Mouse (Mus musculus) midbrain, embryonic 10.5 days (tissue): ENCODE measurements around the gene Tmem120a. TPM values are rescaled to one million over a fixed set of nuclear protein-coding genes. Genes with fewer than 3 reads are reported as not detected.

Source experiments
- DNase-seq: peaks from one replicate; pipeline ENCODE4 v3.0.0-alpha.2; 2017; ENCODE audit warnings: low spot score
- H3K27ac ChIP-seq: fragments of 300-500 bp; sonication (generic); replicated peaks from 2 replicates; pipeline ENCODE4 v1.5.1; 2016; ENCODE audit warnings: mild to moderate bottlenecking
- H3K27me3 ChIP-seq: fragments of 300-500 bp; sonication (generic); 2 replicates; pipeline ENCODE4 v1.6.1; 2016; ENCODE audit warnings: low read depth, mild to moderate bottlenecking; ENCODE audit not compliant: poor library complexity, severe bottlenecking
- H3K36me3 ChIP-seq: fragments of 300-500 bp; sonication (generic); 2 replicates; pipeline ENCODE4 v1.6.1; 2016; ENCODE audit warnings: mild to moderate bottlenecking, moderate library complexity
- H3K4me1 ChIP-seq: fragments of 300-500 bp; sonication (generic); 2 replicates; pipeline ENCODE4 v1.6.1; 2016
- H3K4me3 ChIP-seq: fragments of 300-500 bp; sonication (generic); 2 replicates; pipeline ENCODE4 v1.5.1; 2016; ENCODE audit warnings: mild to moderate bottlenecking, moderate library complexity
- H3K9me3 ChIP-seq: fragments of 300-500 bp; sonication (generic); replicated peaks from 2 replicates; pipeline ENCODE4 v1.6.1; 2016; ENCODE audit warnings: mild to moderate bottlenecking
- WGBS: fragments of 180-500 bp; shearing (Covaris S2); methylation state at CpG from one replicate; pipeline ENCODE4 v1.1.7; 2016; 5-methylcytosine and 5-hydroxymethylcytosine counted together
- microRNA-seq: library from miRNA; unstranded; fragments of <30 nt; microRNA quantifications from one replicate; pipeline ENCODE4, GENCODE M21; 2017
- polyA plus RNA-seq: library from polyadenylated mRNA; unstranded; fragments of >200 nt; fragmentation: Nextera tagmentation; extraction: Ambion mirVana; gene quantifications from 2 replicates; pipeline ENCODE4 v1.2.1, GENCODE M21; 2016

Gene Tmem120a
- polyA plus RNA-seq, 1 experiment from 2014 or later, result 65.9 TPM

GRCm38 (mm10) chr5:135701601-135702000 is 42.6 kb downstream of the Tmem120a start:
- Histone ChIP-seq H3K36me3 (peaks cover 71% of the 10 kb centered on the region), H3K4me1 (no peaks in the 10 kb centered on the region), H3K9me3 (no peaks in the 10 kb centered on the region), H3K27me3 (no peaks in the 10 kb centered on the region), H3K27ac (no peak overlapping the region), H3K4me3 (no peak overlapping the region)
- DNase-seq, result no peak
- WGBS, result 95% methylated on average over 4 of the region's 4 CpGs

GRCm38 (mm10) chr5:135697711-135698111 is 46.5 kb downstream of the Tmem120a start:
- Histone ChIP-seq H3K27me3 (no peaks in the 10 kb centered on the region), H3K36me3 (peaks cover 50% of the 10 kb centered on the region), H3K9me3 (no peaks in the 10 kb centered on the region), H3K4me3 (no peak overlapping the region), H3K4me1 (0 out of 2 replicates have a peak, but pooled peaks cover 5% of the 10 kb centered on the region), H3K27ac (no peak overlapping the region)
- 92% methylated on average over 5 of the region's 5 CpGs for WGBS
- no peak for DNase-seq

GRCm38 (mm10) chr5:135695277-135695721 is 48.9 kb downstream of the Tmem120a start:
- H3K36me3 ChIP-seq, result peaks cover 31% of the 10 kb centered on the region
- no peak overlapping the region for H3K27ac ChIP-seq
- DNase-seq, result no peak
- no peaks in the 10 kb centered on the region for H3K27me3 ChIP-seq
- H3K4me3 ChIP-seq, result no peak overlapping the region
- peaks cover 7% of the 10 kb centered on the region for H3K4me1 ChIP-seq
- no peaks in the 10 kb centered on the region for H3K9me3 ChIP-seq
- WGBS, result 78% methylated on average over 7 of the region's 7 CpGs

- DNase-seq, result no peak
- 98% methylated on average over 5 of the region's 5 CpGs for WGBS
- H3K36me3 ChIP-seq, result peaks cover 14% of the 10 kb centered on the region
- no peak overlapping the region for H3K27ac ChIP-seq
- peaks cover 19% of the 10 kb centered on the region for H3K4me1 ChIP-seq
- no peaks in the 10 kb centered on the region for H3K27me3 ChIP-seq
- no peak overlapping the region for H3K4me3 ChIP-seq
- no peaks in the 10 kb centered on the region for H3K9me3 ChIP-seq
These were observed 50.9 kb downstream of the Tmem120a start for GRCm38 (mm10) chr5:135693281-135693853.

GRCm38 (mm10) chr5:135691266-135691665 is 53.0 kb downstream of the Tmem120a start:
- Histone ChIP-seq H3K9me3 (no peaks in the 10 kb centered on the region), H3K4me1 (peaks cover 26% of the 10 kb centered on the region), H3K27ac (no peak overlapping the region), H3K4me3 (no peak overlapping the region), H3K36me3 (0 out of 2 replicates have a peak, but pooled peaks cover 3% of the 10 kb centered on the region), H3K27me3 (no peaks in the 10 kb centered on the region)
- 82% methylated on average over 4 of the region's 4 CpGs for WGBS
- DNase-seq, result no peak

GRCm38 (mm10) chr5:135690401-135690800 is 53.8 kb downstream of the Tmem120a start:
- Histone ChIP-seq H3K9me3 (no peaks in the 10 kb centered on the region), H3K4me3 (peak overlapping the region; percentile 80)
- 89% methylated on average over 5 of the region's 5 CpGs for WGBS

More at GRCm38 (mm10) chr5:135690401-135690800, 53.8 kb downstream of the Tmem120a start:
- H3K27me3 ChIP-seq, result no peaks in the 10 kb centered on the region
- DNase-seq, result no peak
- H3K27ac ChIP-seq, result no peak overlapping the region
- 0 out of 2 replicates have a peak, but pooled peaks cover 3% of the 10 kb centered on the region for H3K36me3 ChIP-seq
- peaks cover 24% of the 10 kb centered on the region for H3K4me1 ChIP-seq

Small RNAs within 50 kb of the gene (microRNA-seq; reads per million reads assigned to microRNA genes)
- not detected for gene Mir7034

Other genes with a start within 250 kb of the Tmem120a start
- 64.9 and 73.0 TPM in 2 replicates for gene Hip1, start 199.3 kb downstream of the Tmem120a start, polyA plus RNA-seq
- gene Ccl26, start 180.9 kb downstream of the Tmem120a start, polyA plus RNA-seq, result not detected in 2 replicates
- gene Ccl24, start 171.4 kb downstream of the Tmem120a start, polyA plus RNA-seq, result 1.0 and 1.8 TPM in 2 replicates
- 61.9 and 65.4 TPM in 2 replicates for gene Rhbdd2, start 111.8 kb downstream of the Tmem120a start, polyA plus RNA-seq
- gene Por, start 74.4 kb downstream of the Tmem120a start, polyA plus RNA-seq, result 114 and 145 TPM in 2 replicates
- gene Styxl1, start 33.9 kb upstream of the Tmem120a start, polyA plus RNA-seq, result 0.41 TPM in 1 of 2 replicates, not detected in the other
- gene Mdh2, start 34.0 kb upstream of the Tmem120a start, polyA plus RNA-seq, result 616 and 619 TPM in 2 replicates
- 14.0 and 26.1 TPM in 2 replicates for gene Srrm3, start 62.4 kb upstream of the Tmem120a start, polyA plus RNA-seq
- gene Hspb1, start 143.5 kb upstream of the Tmem120a start, polyA plus RNA-seq, result 7.8 and 8.5 TPM in 2 replicates
- gene Ywhag, start 190.2 kb upstream of the Tmem120a start, polyA plus RNA-seq, result 270 and 311 TPM in 2 replicates
- 1.7 TPM in 2 replicates for gene Ssc4d, start 230.1 kb upstream of the Tmem120a start, polyA plus RNA-seq
- 0.10 TPM in 1 of 2 replicates, not detected in the other for gene Zp3, start 235.7 kb upstream of the Tmem120a start, polyA plus RNA-seq